Mouse (Mus musculus) layer of hippocampus, adult 8-10 months (tissue): ENCODE data around the gene Lypd9. TPM values are rescaled to one million over a fixed set of nuclear protein-coding genes. Genes with fewer than 3 reads are reported as not detected.
"Not testable (repeated sequence)": the region's sequence is repeated elsewhere in the genome, so short reads cannot be mapped to it uniquely, and the experiment has no call there.

Experiments
- DNase-seq, 2 experiments: peaks; one replicate each; pipeline ENCODE4 v3.0.0; 2022; ENCODE audit warnings: low spot score in 2 of 2
- total RNA-seq, 4 experiments: library from RNA; stranded (reverse); gene quantifications; 2 replicates each; pipeline ENCODE4 v1.2.4; 2022

Gene Lypd9
- total RNA-seq, result not detected

DNA sequence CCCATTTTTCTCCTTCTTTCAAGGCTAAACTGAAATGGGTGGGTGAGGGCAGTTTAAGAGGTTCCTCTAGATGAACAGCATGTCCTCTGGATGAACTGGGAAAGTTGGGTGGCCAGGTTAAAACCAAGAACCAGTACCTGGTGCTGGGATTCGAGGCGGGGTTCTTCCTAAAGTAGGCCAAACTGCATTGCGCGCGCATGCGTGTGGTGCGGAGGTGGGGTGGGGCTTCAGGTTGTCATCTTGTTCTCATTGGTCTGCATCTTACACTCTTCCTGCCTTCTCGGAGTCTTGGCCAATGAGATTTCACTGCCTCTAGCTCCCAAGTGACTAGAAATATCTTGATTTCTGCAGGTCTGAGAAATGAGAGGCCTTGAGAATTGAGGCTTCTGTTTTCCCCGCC lies at the start of gene Lypd9:
Gene Lypd9 (minus strand): TSS at position 165 of the 400 bp plus-strand sequence.
- no peak for DNase-seq

DNA sequence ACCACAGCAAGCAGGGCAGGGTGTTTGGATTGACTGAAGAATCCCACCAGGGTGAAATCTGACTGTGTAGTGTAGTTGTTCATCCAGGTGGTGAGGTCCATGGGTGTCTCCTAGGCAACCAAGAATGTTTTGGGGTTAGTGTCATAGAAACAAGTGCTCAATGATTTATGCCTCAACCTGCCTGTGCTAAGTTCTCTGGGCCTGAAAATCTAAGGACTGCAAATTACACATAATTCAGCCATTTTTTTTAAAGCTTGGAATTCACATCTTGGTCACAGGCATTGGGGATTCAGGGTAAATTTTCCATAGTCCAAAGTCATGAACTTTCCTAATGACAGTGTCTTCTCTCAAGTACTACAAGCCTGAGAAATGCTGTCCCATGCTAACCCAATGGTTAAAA lies 49.7 kb upstream of the Lypd9 start, which contains the start of gene Olfr331:
Gene Olfr331 (minus strand): TSS at position 101 of the 400 bp plus-strand sequence.
- DNase-seq, result not testable (repeated sequence)

- DNase-seq, result no peak
Measured at GRCm38 (mm10) chr11:58499290-58499689, 46.6 kb upstream of the Lypd9 start.

DNA sequence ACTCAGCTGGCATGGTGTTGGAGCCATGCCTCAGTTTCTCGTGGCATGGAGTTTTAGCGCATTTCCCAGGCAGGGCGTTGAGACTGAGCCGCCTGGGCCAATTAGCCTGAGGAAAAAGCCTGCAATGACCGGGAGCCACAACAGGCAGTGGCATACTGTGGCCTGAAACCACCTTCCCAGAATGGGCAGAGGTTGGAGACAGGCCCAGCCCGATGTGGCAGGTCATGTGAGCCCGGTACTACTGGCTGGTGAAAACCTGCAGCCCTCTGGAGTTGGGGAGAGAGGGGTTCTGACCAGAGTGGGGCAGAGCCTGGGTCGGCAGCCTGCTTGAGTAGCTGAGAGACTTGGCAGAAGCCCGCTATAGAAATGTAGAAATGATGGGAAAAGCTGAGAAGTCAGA lies 46.0 kb upstream of the Lypd9 start:
- no peak for DNase-seq

GRCm38 (mm10) chr11:58492455-58492854 lies 39.7 kb upstream of the Lypd9 start, which contains the start of gene Olfr332:
Olfr332 (minus strand) TSS chr11:58492555.
- no peak for DNase-seq

DNA sequence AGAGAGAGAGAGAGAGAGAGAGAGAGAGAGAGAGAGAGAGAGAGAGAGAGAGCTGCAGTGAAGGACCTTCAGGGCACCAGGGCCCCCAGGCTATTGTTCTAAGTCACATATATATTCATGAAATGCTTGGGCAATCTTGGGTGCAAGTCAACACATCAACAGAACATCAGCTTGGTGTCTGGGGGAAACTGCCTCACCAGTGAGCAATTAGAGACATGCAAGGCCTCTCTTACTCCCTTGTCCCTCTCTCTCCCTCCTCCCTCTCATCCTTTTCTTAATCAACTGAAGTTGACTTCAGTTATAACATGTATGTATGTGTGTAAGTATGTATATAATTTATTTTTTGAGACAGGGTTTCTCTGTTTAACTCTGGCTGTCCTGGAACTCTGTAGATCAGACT lies 9.4 kb upstream of the Lypd9 start, which contains the start of gene Olfr30:
Gene Olfr30 (minus strand): TSS at position 101 of the 400 bp plus-strand sequence.
- DNase-seq, result no peak

GRCm38 (mm10) chr11:58453592-58453991 lies 869 bp upstream of the Lypd9 start:
- DNase-seq, result no peak

GRCm38 (mm10) chr11:58437866-58438265 lies 14.9 kb downstream of the Lypd9 start:
- no peak for DNase-seq

GRCm38 (mm10) chr11:58432259-58432658 lies 20.5 kb downstream of the Lypd9 start, which contains the start of gene Gm12253:
Gm12253 (plus strand) TSS chr11:58432559.
- no peak for DNase-seq

DNA sequence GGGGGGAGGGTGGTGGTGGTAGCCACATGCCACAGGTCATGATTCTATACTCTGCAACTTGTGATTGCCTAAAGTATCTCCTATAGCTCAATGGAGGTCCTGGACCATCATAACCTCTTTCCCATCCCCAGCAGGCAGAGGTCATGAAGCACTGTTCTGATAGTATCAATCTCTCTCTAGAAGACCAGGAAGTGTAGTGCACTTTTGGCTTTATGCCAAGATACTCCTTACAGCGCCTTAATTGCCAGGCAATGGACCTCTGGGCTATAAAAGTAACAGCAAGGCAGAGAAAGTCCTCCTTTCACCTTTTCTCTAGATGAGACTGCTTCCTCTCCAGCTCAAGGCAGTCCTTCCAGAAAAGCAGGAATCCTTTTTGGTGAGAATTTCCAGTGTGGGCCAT lies 31.9 kb downstream of the Lypd9 start, which contains the start of gene 1810065E05Rik:
Gene 1810065E05Rik (plus strand): TSS at position 297 of the 400 bp plus-strand sequence.
- DNase-seq, result no peak

DNA sequence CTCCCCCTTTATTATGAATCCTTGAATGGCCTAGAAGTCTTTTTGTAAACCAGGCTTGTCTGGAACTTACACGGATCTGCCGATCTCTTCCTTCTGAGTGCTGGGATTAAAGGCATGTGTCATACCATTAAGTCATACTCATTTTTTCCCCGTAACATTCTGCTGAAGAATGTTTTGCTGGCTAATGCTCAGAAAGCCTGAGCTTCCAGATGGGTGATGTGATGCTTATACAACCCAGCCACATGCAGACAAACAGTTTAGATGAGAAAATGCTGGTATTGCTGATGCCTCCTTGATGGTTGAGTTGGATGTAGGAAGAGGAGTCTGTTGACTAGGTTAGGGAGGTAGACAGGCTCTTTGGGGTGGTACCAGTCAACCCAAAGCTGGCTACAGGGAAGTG lies 34.4 kb downstream of the Lypd9 start:
- peak; percentile 18 to 37 for DNase-seq

DNA sequence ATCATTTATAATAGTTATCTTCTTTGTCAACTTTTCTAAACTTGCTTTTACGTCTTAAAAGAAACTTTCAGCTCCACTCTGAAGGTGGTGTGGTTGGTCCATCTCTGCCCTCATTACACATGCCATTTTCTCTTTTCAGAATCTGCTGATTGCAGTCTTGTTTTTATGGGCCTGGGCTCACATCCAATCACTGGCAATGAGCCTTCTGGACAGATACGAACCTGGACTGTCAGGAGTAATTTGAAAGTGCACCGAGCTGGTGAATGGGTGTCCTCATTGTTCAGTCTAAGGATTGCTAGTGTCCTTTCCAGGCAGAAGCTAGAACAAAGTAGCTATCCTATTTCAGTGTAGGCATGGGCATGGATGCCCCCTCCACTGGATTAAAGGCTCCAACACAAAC lies 44.7 kb downstream of the Lypd9 start:
- no peak for DNase-seq

DNA sequence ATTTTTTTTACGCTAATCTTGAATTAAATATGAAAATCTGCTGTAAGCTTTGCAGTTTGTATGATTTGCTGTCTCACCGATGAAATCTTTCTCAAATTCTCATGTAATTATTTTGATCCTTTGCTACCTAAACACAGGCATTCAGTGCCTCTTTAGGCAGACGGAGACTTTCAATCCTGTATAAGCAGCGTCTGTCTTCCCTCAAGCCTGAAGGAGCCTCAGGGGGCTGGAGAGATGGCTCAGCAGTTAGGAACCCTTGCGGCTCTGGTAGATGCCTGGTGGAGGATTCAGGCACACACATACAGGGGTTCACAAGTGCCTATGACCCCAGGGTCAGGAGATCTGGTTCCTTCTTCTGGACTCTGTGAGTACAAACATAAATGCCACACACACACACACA lies 52.1 kb downstream of the Lypd9 start:
- no peak for DNase-seq

GRCm38 (mm10) chr11:58399985-58400645 lies 52.6 kb downstream of the Lypd9 start:
- DNase-seq, result no peak

Other genes with a start within 250 kb of the Lypd9 start
- not detected for gene 4930438A08Rik, start 178.1 kb downstream of the Lypd9 start, total RNA-seq
- 10 to 100 TPM; 28.5 to 36.1 (median 32.3) TPM for gene Zfp692, start 145.9 kb downstream of the Lypd9 start, total RNA-seq
- gene Zfp672, start 122.6 kb downstream of the Lypd9 start, total RNA-seq, result 10 to 100 TPM; 39.8 to 56.6 (median 45.4) TPM
- gene Sh3bp5l, start 122.2 kb downstream of the Lypd9 start, total RNA-seq, result 10 to 100 TPM; 37.3 to 57.0 (median 44.8) TPM
- gene Lypd8, start 73.9 kb downstream of the Lypd9 start, total RNA-seq, result under 1 TPM in 1 of 4 experiments, not detected in 3; 0.29 TPM
- gene 1810065E05Rik, start 31.8 kb downstream of the Lypd9 start, total RNA-seq, result not detected
- not detected for gene Gm12253, start 20.4 kb downstream of the Lypd9 start, total RNA-seq
- not detected for gene Olfr30, start 9.3 kb upstream of the Lypd9 start, total RNA-seq
- not detected for gene Olfr332, start 39.6 kb upstream of the Lypd9 start, total RNA-seq
- gene Olfr331, start 49.6 kb upstream of the Lypd9 start, total RNA-seq, result not detected
- gene Olfr330, start 81.9 kb upstream of the Lypd9 start, total RNA-seq, result not detected
- not detected for gene Olfr329-ps, start 93.5 kb upstream of the Lypd9 start, total RNA-seq
- under 1 TPM; 0.11 to 0.35 (median 0.23) TPM for gene Olfr328, start 102.7 kb upstream of the Lypd9 start, total RNA-seq
- gene Olfr224, start 117.6 kb upstream of the Lypd9 start, total RNA-seq, result not detected
- gene Olfr325, start 124.8 kb upstream of the Lypd9 start, total RNA-seq, result not detected
- gene Olfr324, start 142.2 kb upstream of the Lypd9 start, total RNA-seq, result not detected
- not detected for gene 2210407C18Rik, start 163.2 kb upstream of the Lypd9 start, total RNA-seq
- not detected for gene Olfr323, start 177.6 kb upstream of the Lypd9 start, total RNA-seq
- under 1 TPM in 2 of 4 experiments, not detected in 2; 0.14 to 0.19 TPM for gene Trim58, start 187.5 kb upstream of the Lypd9 start, total RNA-seq
- not detected for gene Olfr322, start 205.9 kb upstream of the Lypd9 start, total RNA-seq
- gene Olfr320, start 228.2 kb upstream of the Lypd9 start, total RNA-seq, result not detected
- gene Olfr319, start 246.2 kb upstream of the Lypd9 start, total RNA-seq, result under 1 TPM in 1 of 4 experiments, not detected in 3; 0.43 TPM